Mouse (Mus musculus): ENCODE results near the gene Per1.
"Not testable (repeated sequence)": the region's sequence is repeated elsewhere in the genome, so short reads cannot be mapped to it uniquely, and the experiment has no call there.

Gene Per1

DNA sequence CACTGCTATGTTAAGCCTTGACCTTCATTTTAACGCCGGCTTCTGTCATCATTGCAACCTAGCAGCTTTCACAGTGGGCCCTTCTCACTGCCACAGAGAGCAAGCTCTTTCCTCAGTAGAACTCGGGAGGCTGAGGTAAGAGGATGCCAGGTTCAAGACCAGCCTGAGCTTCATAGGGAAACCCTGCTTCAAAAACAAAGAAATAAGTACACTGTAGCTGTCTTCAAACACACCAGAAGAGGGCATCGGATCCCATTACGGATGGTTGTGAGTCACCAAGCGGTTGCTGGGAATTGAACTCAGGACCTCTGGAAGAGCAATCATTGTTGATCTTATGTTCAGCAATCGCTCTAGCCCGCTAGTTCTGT is 14.2 kb upstream of the Per1 start:
- no peak for DNase-seq (ENCODE audit: low spot score)

DNA sequence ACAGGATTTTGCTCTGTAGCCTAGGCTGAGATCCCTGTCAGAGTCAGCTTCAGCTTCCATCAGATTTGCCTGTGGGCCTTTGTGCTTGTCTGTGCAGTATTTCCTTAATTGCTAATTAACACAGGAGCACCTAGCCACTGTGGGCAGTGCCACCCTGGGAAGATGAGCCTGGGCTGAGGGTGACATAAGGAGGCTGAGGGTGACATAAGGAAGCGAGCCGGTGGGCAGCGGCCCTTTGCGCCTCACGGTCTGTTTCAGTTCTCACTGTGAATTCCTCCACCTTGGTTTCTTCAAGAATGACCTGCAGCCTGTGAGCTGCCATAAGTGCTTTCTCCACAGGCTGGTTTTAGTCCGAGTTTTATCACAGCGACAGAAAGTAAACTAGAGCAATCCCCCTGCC is 13.4 kb upstream of the Per1 start:
- no peak for DNase-seq (ENCODE audit: low spot score)

DNA sequence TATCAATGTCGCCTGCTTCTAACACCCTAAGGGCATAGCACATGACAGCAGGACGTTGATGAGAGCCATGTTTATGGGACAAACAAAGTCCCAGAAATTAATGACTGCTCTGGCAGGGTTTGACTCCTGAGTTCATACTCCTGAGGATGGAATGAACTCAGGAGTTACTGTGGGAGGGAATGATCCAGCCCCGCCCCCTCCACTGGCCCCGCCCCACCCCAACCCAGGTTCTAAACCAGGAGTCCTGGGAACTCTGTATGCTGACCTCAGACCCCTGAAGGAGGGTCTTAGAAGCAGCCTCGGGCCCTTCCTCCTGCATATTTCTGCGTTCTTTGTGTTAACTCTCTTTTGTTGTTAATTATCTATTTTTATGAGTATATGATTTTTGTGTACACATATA is 9.4 kb upstream of the Per1 start:
- DNase-seq (ENCODE audit: low spot score): no peak

- DNase-seq (ENCODE audit: low spot score): no peak
Measured at GRCm38 (mm10) chr11:69086390-69086789, 8.6 kb upstream of the Per1 start.

GRCm38 (mm10) chr11:69087082-69087481 is 7.9 kb upstream of the Per1 start:
- DNase-seq (ENCODE audit: low spot score): no peak

GRCm38 (mm10) chr11:69087597-69087996 is 7.4 kb upstream of the Per1 start:
- DNase-seq (ENCODE audit: low spot score): no peak

DNA sequence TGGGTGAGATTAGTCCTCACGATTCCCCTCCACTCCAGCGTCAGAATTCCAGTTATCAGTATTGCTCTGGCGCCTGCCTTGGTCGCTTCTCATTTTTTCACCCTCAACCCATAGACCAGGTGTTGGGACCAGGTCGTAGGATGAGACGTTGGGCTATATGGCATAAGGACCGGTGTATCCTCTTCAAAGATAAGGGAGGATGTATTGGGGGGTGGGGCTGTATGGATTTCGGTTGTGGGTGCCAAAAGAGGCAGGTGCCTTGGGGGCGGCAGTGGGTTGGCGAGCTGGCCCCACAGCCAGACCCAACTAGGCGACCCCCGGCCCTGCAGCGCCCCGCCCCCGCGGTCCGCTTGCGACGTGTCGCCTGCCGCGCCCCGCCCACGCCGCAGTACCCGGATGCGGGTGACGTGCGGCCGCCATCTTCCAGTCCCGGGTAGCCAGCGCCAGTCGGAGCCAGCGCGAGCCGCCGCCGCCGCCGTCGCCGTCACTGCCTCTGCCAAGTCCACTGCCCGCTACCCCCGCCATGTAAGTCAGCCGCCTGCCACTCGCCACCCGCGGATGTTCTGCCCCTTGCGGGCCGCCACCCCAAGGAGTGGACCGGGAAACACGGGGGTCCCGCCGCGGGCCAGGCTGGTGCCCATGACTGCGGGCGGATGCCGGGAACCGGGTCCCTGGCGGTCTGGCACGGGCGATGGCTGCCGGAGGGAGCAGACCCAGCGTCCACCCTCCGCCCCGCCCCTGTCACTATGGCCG is 6.7 kb upstream of the Per1 start, which contains the start of gene Vamp2:
Vamp2 (plus strand) TSS at position 388 of the 753 bp plus-strand sequence.
- peak; percentile 92 for DNase-seq (ENCODE audit: low spot score)

GRCm38 (mm10) chr11:69088856-69089615 is 6.0 kb upstream of the Per1 start:
- DNase-seq (ENCODE audit: low spot score): no peak

DNA sequence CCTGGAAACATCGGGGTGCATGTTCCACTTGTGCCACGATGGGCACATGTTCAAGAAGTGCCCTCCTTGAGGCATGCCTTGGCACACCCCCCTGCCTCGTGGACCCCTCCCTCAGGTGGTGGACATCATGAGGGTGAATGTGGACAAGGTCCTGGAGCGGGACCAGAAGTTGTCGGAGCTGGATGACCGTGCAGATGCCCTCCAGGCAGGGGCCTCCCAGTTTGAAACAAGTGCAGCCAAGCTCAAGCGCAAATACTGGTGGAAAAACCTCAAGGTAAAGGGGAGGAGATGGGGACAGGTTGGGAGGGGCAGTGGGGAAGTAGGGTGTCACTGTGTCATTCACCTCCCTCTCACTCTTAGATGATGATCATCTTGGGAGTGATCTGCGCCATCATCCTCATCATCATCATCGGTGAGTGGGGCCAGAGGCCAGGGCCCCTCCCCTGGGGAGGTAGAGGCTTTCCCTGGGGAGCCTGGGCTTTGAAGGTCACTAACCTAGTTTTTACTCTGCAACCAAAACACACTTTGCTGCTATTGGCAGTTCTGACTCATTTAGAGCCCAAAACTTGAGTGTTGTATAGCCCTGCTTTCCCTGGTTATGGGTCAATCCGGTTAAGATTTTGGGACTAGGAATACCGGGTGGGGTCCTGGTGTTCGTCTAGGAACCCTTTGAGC is 5.3 kb upstream of the Per1 start:
- no peak for DNase-seq (ENCODE audit: low spot score)

DNA sequence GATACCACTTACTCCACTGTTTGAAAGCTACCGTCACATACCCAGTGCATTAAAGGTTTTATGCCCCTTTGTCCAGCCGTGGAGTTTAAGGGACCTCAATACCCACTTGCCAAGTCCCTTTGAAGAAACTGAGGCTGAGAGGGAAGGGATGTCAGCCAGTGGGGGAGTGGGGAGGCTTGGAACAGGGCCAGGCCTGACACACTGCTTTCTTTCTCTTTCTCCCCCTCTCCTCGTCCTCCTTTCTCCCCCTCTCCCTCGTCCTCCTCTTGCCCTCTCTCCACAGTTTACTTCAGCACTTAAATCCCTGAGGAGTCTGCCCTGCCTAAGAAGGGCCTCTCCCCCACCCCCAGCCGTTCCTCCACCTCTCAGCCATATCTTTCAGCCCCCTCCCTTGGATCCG is 4.7 kb upstream of the Per1 start:
- no peak for DNase-seq (ENCODE audit: low spot score)

- no peak for DNase-seq (ENCODE audit: low spot score)
Measured at GRCm38 (mm10) chr11:69091566-69092385, 3.2 kb upstream of the Per1 start.

DNA sequence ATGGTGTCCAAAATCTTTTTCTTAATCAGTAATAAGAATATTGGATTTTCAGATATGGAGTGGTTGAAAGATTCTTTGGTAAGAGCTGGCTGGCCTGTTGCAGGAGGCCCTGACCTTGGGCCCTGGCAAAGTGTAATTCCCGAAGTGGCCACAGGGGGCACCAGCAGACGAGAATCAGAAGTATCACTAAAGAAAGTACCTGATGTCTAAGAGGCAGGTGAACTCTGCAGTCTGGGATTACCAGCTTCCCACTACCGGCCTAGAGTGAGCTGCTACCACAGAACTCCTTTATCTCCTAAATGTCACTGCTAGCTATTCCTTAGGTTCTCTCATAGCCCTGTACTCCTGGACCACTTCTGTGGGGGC is 2.6 kb upstream of the Per1 start:
- DNase-seq (ENCODE audit: low spot score): peak; percentile 88

- no peak for DNase-seq (ENCODE audit: low spot score)
Measured at GRCm38 (mm10) chr11:69092871-69093270, 2.1 kb upstream of the Per1 start.

GRCm38 (mm10) chr11:69093856-69094255 is 1.2 kb upstream of the Per1 start:
- DNase-seq (ENCODE audit: low spot score): not testable (repeated sequence)

DNA sequence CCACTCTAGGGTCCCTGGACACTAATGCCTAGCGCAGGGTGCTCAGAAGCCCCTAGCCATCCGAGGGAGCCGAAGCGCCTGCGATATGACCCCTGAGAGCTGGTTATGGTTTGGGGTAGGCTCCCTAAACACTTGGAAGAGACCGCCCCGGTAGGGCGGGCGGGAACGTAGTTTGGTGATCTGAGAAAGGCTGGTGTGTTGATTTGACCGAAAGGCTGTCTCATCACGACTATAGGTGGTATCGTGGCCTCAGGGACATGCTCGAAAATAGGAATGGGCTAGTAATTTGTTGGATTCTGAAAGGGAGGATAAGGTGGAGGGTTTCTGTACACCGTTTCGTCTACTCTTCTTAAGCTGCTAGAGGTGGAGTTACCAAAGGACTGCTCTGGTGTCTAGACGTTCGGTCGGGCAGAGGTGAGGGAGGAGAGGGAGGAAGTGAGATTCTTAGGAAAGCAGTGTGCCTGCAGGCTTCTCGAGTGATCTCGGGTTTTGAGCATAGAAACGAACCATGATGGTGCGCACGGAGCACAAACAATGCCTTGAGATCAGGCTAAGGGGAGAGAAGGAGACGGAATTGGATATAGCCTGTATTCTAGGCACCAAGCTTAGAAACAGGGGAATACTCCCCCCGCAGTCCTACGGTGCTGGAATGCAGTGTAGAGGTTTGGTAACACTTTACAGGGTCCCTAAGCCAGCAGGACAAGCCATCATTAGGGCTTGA is 654 bp downstream of the Per1 start:
- DNase-seq (ENCODE audit: low spot score): no peak

DNA sequence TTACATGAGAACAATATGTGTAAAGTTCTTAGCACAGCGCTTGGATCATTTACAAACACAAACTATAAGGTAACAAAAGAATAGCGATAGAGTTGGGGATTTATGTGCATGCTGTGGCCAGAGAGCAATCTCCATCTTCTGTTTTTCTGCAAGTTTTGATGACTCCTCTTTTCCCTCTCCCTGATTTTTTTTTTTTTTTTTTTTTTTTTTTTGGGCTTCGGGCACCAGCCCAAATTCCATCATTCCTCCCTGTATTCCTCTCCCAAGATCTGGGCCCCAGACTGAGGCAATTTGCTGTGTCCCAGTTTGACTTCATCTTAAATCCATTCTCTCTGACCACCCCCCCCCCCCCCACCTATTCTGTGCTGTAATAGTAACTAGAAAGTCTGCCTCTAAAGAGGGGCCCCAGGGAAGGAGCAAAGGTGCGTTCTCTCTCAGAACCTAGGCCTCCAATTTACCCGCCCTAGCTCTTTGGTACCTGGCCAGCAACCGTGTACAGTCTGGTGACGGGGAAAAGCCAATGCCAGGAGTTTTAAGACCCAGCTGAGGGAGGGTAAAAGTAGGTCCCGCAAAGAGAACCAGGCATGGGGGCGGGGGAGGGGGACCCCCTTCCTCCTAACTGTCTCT is 1.5 kb downstream of the Per1 start:
- no peak for DNase-seq (ENCODE audit: low spot score)

GRCm38 (mm10) chr11:69096987-69097900 is 2.2 kb downstream of the Per1 start:
- DNase-seq (ENCODE audit: low spot score): peak; percentile 98

GRCm38 (mm10) chr11:69098039-69098761 is 3.2 kb downstream of the Per1 start:
- no peak for DNase-seq (ENCODE audit: low spot score)

GRCm38 (mm10) chr11:69098762-69099091 is 3.7 kb downstream of the Per1 start:
- DNase-seq (ENCODE audit: low spot score): peak; percentile 98

All from urinary bladder, postnatal 25 days (tissue).